Mouse (Mus musculus) monocyte, adult 5-6 weeks (primary cell): Measurements from ENCODE around the gene Tmem219. TPM values are rescaled to one million over a fixed set of nuclear protein-coding genes. Genes with fewer than 3 reads are reported as not detected.
"Not testable (repeated sequence)": the region's sequence is repeated elsewhere in the genome, so short reads cannot be mapped to it uniquely, and the experiment has no call there.

Source experiments
- ATAC-seq: fragments of 153-309, 156-312 bp; replicated peaks from 2 replicates; pipeline ENCODE4 v1.8.0; 2017; ENCODE audit warnings: mild to moderate bottlenecking; ENCODE audit not compliant: low TSS enrichment, insufficient number of reproducible peaks, severe bottlenecking, poor library complexity, low FRiP score
- total RNA-seq: library from RNA; stranded (forward); fragments of 200-1000, 200-491, 200-594 nt; gene quantifications from 3 replicates; pipeline ENCODE4 v1.2.3, GENCODE M21; 2017

Gene Tmem219
- total RNA-seq, 1 experiment from 2014 or later: 43.2 TPM

GRCm38 (mm10) chr7:126929046-126929445 lies 6.3 kb upstream of the Tmem219 start:
- ATAC-seq: peak; percentile 59

- peak; percentile 85 for ATAC-seq
These were observed 5.8 kb upstream of the Tmem219 start, which contains the start of gene Kctd13 for GRCm38 (mm10) chr7:126928384-126929037. TSS of gene Kctd13 (plus strand) at chr7:126928879.

- ATAC-seq: no peak
These were observed 3.6 kb upstream of the Tmem219 start for GRCm38 (mm10) chr7:126926299-126926698.

GRCm38 (mm10) chr7:126923999-126924398 lies 1.3 kb upstream of the Tmem219 start:
- ATAC-seq: no peak

- no peak for ATAC-seq
These were observed 1.2 kb downstream of the Tmem219 start for GRCm38 (mm10) chr7:126921563-126921962.

GRCm38 (mm10) chr7:126919973-126920372 lies 2.7 kb downstream of the Tmem219 start:
- no peak for ATAC-seq

GRCm38 (mm10) chr7:126918356-126918755 lies 4.4 kb downstream of the Tmem219 start:
- not testable (repeated sequence) for ATAC-seq

- no peak for ATAC-seq
These were observed 7.9 kb downstream of the Tmem219 start for GRCm38 (mm10) chr7:126914844-126915243.

- no peak for ATAC-seq
These were observed 17.1 kb downstream of the Tmem219 start for GRCm38 (mm10) chr7:126905590-126905989.

- ATAC-seq: not testable (repeated sequence)
These were observed 22.9 kb downstream of the Tmem219 start for GRCm38 (mm10) chr7:126899781-126900180.

GRCm38 (mm10) chr7:126898102-126898990 lies 24.4 kb downstream of the Tmem219 start:
- ATAC-seq: peak; percentile 91

- peak; percentile 83 for ATAC-seq
These were observed 25.2 kb downstream of the Tmem219 start for GRCm38 (mm10) chr7:126897390-126898101.

- no peak for ATAC-seq
These were observed 25.8 kb downstream of the Tmem219 start for GRCm38 (mm10) chr7:126896912-126897311.

- no peak for ATAC-seq
These were observed 33.9 kb downstream of the Tmem219 start for GRCm38 (mm10) chr7:126888852-126889251.

- ATAC-seq: no peak
These were observed 35.4 kb downstream of the Tmem219 start for GRCm38 (mm10) chr7:126887281-126887680.

GRCm38 (mm10) chr7:126884286-126885164 lies 38.2 kb downstream of the Tmem219 start, which contains the start of gene Taok2:
TSS of gene Taok2 (minus strand) at chr7:126884703.
- ATAC-seq: peak; percentile 94

- ATAC-seq: 0 out of 2 replicates have a peak, but pooled peaks have one; percentile 4
These were observed 39.0 kb downstream of the Tmem219 start for GRCm38 (mm10) chr7:126883731-126884181.

- no peak for ATAC-seq
These were observed 41.7 kb downstream of the Tmem219 start for GRCm38 (mm10) chr7:126881040-126881439.
